Mouse (Mus musculus) gastrocnemius, adult 18-20 months (tissue): ENCODE data around the gene Orc6. TPM values are rescaled to one million over a fixed set of nuclear protein-coding genes. Genes with fewer than 3 reads are reported as not detected.

Source experiments
- DNase-seq: peaks from one replicate; pipeline ENCODE4 v3.0.0; 2021; ENCODE audit warnings: low spot score
- long read RNA-seq, 2 experiments: library from polyadenylated mRNA; stranded (forward); transcript quantifications; one replicate each; pipeline ENCODE4 v2.0.0; 2021
- total RNA-seq, 2 experiments: library from RNA; stranded (reverse); gene quantifications; 2 replicates each; pipeline ENCODE4 v1.2.3; 2021

Gene Orc6
- 1 to 10 TPM; 3.4 to 3.8 TPM for total RNA-seq
- long read RNA-seq, experiment 1 = 0 reads
- long read RNA-seq, experiment 2, partial matches to known transcripts = 0 of 1 reads
- long read RNA-seq, experiment 2, other reads (novel, unspliced or antisense) = 0 of 1 reads

DNA sequence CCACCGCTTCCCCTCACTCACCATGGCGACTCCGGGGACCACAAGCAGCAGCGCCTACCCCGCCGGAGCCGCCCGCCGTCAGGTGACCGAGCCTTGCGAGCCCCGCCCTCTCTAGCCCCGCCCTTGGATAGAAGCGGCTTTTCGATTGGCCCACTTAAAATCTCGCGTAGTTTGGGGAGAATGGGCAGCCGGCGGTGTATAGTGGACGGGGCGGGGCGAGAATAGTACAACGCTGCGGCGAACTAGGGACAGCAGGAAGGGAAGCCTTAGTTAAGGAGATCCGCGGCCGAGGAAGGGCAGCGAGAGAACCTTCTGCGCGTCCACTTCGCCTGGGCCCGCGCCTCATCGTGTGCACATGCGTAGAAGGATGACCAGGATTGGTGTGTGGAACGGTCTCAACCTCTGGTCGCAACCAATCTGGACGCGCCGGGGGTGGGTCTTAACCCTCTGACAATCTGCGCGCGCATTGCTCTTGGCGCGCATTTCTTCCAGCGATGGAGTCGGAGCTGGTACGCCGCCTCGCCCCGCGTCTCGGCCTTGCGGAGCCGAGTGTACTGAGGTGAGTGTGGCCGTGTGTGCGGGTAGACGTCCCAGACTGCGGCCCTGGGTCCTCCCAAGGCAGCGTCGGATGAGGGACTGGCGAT is at the start of gene Orc6, which contains the start of gene Vps35:
Orc6 (plus strand) TSS at position 199 of the 644 bp plus-strand sequence.
Vps35 (minus strand) TSS at position 369 of the 644 bp plus-strand sequence.
- DNase-seq = peak; percentile 96

DNA sequence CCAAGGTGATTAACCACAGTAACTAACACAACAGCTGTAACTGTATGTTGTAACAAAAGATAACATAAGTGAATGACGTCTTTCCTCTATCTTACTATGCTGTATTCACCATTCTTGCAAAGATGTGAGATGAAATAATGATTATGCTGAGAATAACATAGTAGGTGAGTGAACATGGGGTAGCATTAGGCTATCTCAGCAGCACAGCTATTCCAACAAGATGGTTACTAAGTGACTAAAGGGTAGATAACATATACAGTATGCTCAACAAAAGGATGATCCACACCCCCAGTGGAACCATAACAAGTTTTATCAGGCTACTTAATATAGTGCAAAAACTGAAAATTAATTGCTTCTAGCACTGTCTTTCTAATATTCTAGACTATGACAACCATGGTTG is 12.6 kb upstream of the Orc6 start:
- DNase-seq = no peak

DNA sequence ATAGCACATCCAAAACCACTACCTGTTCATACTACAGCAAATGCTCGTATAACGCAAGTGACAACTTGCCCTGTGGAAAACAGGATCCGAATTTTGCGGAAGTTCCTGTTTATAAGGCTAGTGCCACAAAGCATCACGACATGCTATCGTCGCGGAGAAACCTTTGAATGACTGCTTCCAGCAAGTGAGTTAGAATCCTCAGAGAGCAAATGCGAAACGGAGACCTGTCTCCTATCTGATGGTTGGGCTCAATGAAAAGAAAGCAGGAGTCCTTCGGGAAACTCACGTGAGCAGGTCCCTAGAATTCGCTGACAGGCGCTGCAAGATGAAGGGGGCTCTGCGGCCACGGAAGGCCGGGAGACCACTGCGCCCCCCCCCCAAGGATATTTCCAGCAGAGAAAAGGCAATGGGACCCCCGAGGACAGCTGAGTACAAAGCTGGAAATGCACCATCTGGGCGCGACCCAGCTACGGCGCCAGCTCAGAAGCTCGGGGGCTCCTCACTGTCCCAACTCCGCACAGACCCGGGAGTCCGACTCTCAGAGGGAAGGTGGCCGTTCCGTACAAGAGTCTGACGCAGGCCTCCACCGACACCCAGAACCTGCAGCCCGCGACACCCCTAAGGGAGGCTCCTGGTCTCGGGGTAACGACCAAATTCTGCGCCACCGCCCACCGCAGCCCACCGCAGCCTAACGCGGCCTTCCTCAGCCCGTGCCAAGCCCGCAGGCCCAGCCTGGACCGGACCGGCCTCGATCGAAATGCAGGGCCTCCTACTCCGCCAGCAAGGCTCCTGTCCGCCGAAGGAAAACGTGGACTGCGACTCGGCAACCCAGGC is 615 bp upstream of the Orc6 start:
- no peak for DNase-seq

DNA sequence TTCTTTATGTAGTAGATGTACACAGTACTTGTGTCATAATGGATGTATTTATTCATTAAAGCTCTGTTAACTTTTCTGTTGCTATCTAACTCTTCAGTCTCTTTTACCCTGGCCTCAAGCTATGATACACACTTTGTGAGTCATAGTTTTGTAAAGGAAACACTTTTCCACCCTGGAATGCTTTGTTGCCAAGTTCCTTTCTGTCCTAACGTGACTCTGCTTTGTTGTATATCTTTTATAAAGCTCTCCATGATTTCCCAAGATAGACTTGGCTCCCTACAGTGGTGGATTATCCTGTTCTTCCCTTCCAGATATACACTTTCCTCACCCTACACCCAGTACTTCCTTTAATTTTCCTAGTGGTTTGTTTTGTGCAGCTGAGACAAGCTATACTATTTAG is 2.5 kb downstream of the Orc6 start:
- no peak for DNase-seq

DNA sequence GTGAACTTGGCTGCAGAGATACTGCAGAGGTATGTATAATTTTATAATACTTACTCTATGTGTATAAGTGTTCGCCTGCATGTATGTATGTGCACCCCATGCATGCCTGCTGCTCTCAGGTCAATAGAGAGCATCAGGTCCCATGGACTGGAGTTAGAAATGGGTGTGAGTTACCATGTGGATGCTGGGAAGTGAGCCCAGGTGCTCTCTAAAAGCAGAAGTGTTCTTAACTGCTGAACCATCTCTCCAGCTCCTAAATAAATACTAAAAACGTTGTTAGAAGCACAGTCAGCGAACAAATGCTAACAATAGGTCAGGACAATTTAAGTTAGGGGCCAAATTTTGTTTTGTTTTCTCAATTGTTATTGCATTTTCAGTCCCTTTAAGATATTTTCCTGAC is 3.5 kb downstream of the Orc6 start:
- no peak for DNase-seq

DNA sequence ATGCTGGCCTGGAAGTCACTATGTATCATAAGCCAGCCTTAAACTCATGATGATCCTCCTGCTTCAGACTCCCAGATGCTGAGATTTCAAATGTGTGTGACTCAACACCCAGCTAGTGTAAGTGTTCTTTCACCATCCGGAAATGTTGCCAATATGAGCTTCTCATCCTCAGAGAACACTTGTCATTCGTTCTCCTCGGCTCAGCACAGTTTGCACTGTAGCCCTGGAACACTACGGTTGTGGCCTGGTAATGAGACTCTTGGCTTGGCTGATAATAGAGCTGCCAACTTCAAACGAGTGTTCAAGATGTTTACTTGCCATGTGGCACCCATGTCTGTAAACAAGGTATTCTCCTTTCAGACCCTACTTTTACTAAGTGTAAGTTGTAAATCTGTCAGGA is 4.1 kb downstream of the Orc6 start:
- no peak for DNase-seq

DNA sequence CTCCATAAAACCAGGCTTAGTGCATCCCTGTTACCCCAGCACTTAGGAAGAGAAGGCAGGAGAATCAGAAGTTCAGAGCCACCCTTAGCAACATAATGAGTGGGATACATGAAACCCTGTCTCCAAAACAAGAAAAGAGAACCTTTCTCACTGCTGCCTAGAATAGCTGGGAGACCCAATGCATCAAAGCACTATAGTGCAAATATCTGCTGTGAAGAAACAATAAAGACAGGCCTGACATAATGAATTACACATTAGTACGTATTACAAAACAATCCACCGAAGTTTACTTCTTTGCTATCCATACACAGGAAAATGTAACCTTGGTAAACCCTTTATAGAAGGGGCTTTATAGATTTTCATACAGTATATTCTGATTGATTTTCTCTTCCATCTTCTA is 9.1 kb downstream of the Orc6 start:
- DNase-seq = no peak

DNA sequence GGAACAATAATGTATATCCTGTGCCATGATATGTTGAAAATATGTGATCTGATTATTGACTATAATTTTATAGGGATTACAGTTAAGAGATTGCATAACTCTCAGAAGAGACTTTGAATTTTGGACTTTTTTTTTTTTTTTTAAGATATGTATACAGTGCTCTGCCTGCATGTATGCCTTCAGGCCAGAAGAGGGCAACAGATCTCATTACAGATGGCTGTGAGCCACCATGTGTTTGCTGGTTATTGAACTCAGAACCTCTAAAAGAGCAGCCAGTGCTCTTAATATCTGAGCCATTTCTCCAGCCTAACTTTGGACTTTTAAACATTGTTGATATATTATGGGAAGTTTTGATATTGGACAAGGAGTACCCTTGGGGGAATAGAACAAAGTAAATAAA is 12.3 kb downstream of the Orc6 start:
- DNase-seq = no peak

DNA sequence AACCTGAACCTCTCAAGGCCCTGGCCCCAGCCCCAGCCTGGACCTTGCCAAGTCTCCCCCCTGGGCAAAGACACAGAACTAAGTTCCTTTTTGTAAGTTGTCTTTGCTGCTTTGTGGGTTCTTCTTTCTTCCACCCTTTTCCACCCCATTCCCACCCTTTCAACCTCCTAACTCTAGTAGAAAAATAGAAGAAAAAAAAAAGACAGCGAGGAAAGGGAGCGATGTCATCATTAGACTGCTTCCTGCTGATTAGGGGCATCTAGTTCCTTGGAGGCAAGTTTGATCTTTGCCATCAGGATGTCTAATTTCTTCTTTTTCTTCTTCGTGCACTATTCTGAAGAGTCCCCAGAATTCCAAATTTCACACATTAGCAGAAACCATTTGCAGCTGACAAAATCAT is 13.6 kb downstream of the Orc6 start:
- no peak for DNase-seq

DNA sequence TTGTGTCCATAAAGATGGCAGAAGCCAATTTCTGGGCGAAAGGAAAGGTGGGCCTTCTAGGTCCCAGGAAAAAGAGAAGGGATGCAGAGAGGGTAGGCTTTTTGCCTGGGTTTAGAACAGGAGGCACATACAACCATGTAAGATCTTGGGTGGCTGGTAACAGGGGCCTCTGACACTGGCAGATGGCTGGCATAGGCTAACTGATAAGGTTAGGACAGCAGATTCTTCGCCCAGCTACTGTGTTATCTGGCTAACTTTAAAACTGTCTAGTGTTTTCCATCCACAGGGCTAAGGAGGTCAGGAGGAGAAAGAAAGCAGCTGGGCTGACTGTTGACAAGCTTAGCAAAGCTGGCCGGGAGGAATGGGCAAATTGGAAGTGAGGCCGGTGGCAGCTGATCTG is 19.1 kb downstream of the Orc6 start:
- no peak for DNase-seq

DNA sequence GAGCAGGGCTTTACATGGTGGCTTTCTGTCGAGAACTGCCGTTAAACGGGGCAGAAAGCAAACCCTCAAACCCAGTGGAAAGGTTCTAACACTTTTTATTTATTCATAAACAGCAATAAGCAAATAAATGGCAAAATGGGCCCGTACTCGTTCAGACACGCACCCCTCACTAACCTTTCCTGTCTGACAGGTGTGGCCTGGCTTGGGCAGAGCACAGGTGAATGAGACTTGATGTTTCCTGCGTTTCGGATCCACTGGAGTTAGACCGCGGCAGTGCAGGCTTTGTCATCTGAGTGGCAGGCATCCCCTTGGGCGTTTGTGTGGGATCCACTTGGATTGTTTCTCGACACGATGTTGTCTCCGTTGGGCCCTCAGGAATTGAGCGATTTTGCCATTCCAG is 22.5 kb downstream of the Orc6 start:
- DNase-seq = no peak

DNA sequence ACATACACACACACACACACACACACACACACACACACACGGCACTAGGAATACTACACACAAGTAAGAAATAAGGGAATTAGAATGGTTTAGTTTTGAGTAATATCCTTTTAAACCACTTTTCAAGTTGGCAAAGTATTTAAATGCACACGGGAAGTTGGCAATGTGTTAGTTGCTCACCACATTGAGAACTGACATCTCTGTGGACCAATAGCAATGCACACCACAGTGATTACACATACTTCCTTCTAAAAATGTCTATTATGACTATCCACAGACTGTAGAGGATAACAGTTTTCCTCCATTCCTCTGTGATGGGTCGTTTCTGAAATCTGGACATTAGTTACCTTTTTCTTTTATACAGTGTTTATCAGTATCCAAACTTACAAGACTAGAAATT is 23.7 kb downstream of the Orc6 start:
- DNase-seq = no peak

DNA sequence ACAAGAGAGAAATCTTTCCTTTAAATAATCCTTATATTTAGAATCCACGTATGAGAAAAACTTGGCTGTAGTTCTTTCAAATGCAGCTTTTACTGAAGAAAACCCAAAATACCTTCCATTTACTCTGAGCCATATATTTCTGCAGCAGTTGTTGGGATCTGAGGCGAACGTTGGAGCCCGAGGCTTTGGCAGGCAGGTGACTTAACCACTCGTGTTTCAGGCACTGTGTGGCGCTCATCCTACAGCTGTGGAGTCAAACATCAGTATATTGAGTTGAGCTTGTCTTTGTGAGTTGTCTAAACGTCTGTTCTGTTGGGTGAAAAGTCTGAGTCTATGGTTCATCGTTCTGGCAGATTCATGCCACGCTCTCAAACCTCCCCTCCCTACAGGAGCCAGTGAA is 27.6 kb downstream of the Orc6 start:
- DNase-seq = no peak

DNA sequence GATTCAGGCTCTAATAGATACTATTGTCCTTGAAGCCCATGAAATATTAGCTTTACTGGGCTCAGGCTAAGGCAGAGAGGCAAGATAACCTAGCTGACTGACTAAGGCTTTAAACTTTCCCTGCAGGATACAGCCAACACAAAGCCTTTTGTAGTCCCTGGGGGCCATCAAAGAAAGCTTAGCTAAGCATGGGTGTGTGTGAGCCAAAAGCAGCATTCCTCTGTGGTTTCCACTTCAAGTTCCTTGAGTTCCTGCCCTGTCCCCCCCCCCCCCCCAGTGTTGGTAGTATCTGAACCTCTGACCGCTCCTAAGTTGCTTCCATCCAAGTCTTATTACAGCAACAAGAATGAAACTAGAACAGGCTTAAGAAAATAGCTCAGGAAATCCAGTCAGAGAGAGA is 30.1 kb downstream of the Orc6 start:
- peak; percentile 19 for DNase-seq

DNA sequence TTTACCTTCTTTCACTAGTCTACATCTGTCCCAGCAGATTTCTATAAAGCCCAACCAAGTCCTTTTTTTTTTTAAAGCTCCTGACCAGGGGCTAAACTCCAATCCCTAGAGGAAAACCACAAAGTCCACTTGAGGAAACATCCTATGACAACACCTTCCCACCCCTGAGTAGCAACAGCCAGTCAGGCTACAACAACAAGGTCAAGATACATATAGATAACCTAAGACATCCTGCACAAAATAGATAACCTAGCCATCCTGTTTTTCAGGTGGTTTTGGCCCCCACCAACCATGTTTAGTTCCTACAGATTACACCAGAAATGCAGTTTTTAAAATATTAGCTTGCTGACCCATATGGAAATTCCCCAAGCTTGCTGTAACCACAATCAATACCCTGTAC is 35.7 kb downstream of the Orc6 start:
- DNase-seq = no peak

DNA sequence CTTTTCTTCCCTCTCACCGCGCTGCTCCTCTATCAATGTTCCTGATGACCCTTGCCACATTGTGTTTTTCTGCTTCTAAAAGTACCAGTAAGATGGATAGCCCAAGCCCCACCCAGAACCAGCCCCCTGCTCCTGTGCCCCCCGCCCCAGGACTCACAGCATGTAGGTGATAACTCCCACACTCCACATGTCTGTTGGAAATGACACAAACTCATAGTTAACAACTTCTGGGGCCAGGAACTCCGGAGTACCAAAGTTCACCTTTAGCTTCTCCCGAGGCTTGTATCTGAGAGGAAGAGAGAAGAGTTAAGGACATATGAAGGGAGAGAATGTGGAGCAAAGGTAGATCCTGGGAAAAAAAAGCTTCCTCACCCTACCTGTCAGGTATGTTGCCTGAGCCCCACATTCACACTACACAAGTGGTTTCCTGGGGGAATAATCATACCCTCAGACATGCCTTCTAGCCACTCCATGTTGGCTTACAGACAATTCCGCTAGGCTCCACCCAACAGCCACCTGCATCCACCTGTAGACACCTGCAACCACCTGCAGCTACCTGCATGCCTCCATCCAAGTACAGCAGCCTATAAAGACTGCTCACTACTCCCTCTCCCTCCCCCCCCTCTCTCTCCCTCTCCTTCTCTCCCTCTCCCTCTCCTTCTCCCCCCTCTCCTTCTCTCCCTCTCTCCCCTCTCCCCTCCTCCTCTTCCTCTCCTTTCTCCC is 36.9 kb downstream of the Orc6 start:
- DNase-seq = no peak

DNA sequence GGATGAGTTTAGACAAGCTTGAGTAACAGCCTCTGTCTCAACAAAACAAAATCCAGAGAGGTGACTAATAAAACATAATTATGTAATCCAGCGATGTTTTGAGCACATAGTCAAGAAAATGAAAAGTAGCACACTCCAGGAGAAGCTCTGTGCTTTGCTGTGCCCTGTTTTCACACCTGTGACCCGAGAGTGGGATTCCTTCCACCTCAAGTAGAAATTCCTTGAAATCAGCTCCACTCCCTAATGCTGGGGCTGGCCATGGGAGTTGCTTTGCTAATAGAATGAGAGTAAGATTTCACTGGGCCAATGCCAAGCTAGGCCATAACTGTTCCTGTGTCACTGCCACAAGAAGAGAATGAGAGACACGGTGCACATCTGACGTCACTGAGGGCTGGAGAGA is 38.2 kb downstream of the Orc6 start:
- DNase-seq = no peak

DNA sequence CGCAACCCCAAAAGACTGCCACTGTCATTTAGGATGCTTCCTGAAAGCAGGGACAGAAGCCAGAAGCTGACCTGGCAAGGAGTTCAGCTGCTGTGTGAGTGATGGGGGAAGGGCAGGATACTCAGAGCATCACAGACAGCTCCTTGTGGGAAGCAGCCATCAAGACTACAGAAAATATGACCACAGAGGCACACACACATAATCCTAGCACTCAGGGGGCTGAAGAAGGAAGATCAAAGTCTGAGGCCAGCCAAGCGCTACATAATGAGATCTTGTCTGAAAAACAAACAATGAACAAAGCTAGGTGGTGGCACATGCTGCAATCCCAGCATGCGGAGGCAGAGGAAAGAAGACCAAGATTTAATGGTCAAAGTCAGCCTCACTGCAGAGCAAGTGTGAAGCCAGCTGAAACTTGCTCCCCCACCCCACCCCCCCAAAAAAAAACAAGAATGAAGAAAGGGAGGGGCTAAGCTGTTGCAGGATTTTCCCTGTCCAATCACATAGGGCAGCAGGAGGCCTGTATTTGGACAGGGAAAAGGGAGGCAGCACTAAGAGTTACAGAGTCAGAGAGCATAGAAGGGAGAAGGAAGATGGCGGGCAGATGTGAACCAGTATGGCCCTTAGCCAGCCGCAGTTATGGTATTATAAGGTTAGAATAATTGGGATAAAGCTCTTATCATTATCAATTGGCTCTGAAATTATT is 40.6 kb downstream of the Orc6 start:
- no peak for DNase-seq

DNA sequence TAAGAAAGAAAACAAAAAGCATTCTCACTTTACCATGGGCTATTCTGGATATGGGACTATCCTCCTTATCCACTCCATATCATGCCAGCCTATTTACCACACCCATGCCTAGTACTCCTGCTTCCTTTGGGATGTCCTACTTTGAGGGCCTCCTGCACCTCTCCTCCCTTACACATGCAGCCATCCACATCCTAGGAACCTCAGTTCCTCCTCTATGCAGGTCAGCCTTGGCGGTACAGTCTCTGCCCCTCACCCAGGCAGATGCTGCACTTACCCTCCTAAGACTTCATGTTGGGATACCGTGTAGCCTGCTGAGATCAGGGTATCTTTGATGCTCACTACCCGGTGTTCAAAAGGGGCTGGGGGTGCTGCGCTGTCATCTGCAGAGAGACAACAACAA is 53.9 kb downstream of the Orc6 start:
- DNase-seq = no peak
